ENCODE assay signal across 8 mouse cellular contexts in the genomic region with DNA sequence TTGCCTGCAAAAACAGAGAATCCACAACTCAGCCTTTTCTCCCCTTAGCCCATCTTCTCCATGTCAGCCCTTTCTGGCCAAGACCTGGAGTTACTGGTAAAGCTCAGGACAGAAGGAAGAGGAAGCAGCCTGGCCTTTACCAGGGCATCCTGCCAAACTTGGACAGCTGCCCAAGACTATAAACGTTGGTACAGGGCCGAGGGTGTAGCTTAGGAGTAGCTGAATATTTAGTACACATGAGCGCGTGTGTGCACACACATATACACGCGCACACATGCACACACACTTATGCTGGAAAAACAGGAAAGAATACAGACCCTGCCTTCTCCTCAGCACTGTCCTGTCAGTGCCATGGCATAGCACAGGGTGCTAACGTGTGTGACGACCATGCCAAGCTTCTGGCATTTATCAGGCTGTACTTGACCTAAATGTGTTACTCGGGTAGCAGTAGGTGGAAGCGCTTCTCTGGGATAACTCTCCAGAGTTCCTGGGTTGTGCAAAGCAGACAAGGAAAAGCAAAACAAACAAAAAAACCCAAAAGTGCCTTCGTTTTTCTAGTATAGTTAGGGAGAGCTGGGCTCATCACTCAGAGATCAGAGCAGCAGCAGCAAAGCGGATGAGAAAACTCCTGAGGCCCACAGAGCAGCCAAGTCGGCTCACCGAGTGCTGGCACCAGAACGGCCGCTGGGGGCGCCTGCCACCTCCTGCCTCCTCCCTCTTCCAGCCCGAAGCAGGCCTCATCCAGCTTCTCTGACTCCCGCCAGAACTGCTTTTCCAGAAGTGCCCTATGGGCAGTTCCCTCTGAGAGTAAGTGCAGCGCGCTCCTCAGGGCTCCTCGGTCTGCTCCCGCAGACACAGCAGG. TPM values are rescaled to one million over a fixed set of nuclear protein-coding genes. Genes with fewer than 3 reads are reported as not detected.
DNase-seq lines count a peak whose midpoint lies in the region; ATAC-seq and TF ChIP-seq lines count a peak whose summit lies in the region.

No protein-coding gene starts in this region.

- H3K4me3 ChIP-seq in forebrain, embryonic 12.5 days (replicated peaks): no peak overlapping the region
- H3K4me3 ChIP-seq in heart, embryonic 16.5 days (ENCODE audit: low read length): peak overlapping the region; percentile 18
- H3K4me3 ChIP-seq in liver, embryonic 15.5 days (replicated peaks): no peak overlapping the region
- H3K4me3 ChIP-seq in neural tube, embryonic 12.5 days: no peak overlapping the region
- H3K4me3 ChIP-seq in testis, adult 2 months (ENCODE audit: control insufficient read depth, low read depth, low read length): no peak overlapping the region

- peaks cover 72% of the 10 kb centered on the region for H3K4me1 ChIP-seq in forebrain, embryonic 12.5 days
- peaks cover 85% of the 10 kb centered on the region for H3K4me1 ChIP-seq in heart, embryonic 16.5 days (ENCODE audit: control insufficient read depth, insufficient read depth, low read length)
- peaks cover 74% of the 10 kb centered on the region for H3K4me1 ChIP-seq in liver, embryonic 15.5 days (replicated peaks)
- H3K4me1 ChIP-seq in neural tube, embryonic 12.5 days: peaks cover 76% of the 10 kb centered on the region
- peaks cover 13% of the 10 kb centered on the region for H3K4me1 ChIP-seq in testis, adult 2 months (ENCODE audit: control insufficient read depth, insufficient read depth, low read length)

- TF ChIP-seq POLR2A in testis, adult 2 months (IDR thresholded peaks at IDR 0.05; ENCODE audit: control insufficient read depth, low read depth, low read length): no peak

- TF ChIP-seq CTCF in testis, adult 2 months (IDR thresholded peaks at IDR 0.05; ENCODE audit: control insufficient read depth, insufficient read depth, insufficient replicate concordance, low read depth, low read length): peak; percentile 58; the same call in 1 of the 2 replicates

- peak overlapping the region; percentile 73 for H3K27ac ChIP-seq in forebrain, embryonic 12.5 days
- H3K27ac ChIP-seq in heart, embryonic 16.5 days (ENCODE audit: low read length): peak overlapping the region; percentile 99
- peak overlapping the region; percentile 21; the same call in 1 of the 2 replicates for H3K27ac ChIP-seq in liver, embryonic 15.5 days (replicated peaks)
- H3K27ac ChIP-seq in neural tube, embryonic 12.5 days: peak overlapping the region; percentile 59; the same call in 1 of the 2 replicates
- peak overlapping the region; percentile 26 for H3K27ac ChIP-seq in testis, adult 2 months (ENCODE audit: control insufficient read depth, insufficient read depth, low read depth, low read length)

- ATAC-seq in CD4-positive, CD25-positive, alpha-beta regulatory T cell, adult 4 months: peak; percentile 55
- peak; percentile 22; the same call in 1 of the 2 replicates for ATAC-seq in forebrain, embryonic 12.5 days (ENCODE audit: low FRiP score)
- ATAC-seq in heart, embryonic 16.5 days (replicated peaks; ENCODE audit: extremely low read depth, insufficient read depth, low FRiP score): peak; percentile 18
- no peak for ATAC-seq in liver, embryonic 15.5 days (ENCODE audit: insufficient read depth)
- ATAC-seq in neural tube, embryonic 12.5 days (ENCODE audit: low FRiP score, low read depth): no peak

- DNase-seq in c-Kit-positive CD71-positive TER-119-positive erythroid progenitor cells, embryonic 14.5 days (ENCODE audit: low spot score): peak; percentile 18
- DNase-seq in kidney, postnatal 25 days: peak; percentile 95

- H3K9ac ChIP-seq in forebrain, embryonic 12.5 days: no peak overlapping the region
- peak overlapping the region; percentile 70 for H3K9ac ChIP-seq in heart, embryonic 16.5 days (ENCODE audit: low read length)
- no peak overlapping the region for H3K9ac ChIP-seq in liver, embryonic 15.5 days
- peak overlapping the region; percentile 33; the same call in 1 of the 2 replicates for H3K9ac ChIP-seq in neural tube, embryonic 12.5 days

- WGBS in forebrain, embryonic 12.5 days: 24% methylated on average over 23 of the region's 23 CpGs
- WGBS in heart, embryonic 16.5 days: 16% methylated on average over 23 of the region's 23 CpGs
- WGBS in liver, embryonic 15.5 days (ENCODE audit: insufficient replicate concordance): 30% methylated on average over 23 of the region's 23 CpGs
- WGBS in neural tube, embryonic 12.5 days: 26% methylated on average over 23 of the region's 23 CpGs

- H3K4me2 ChIP-seq in forebrain, embryonic 12.5 days: peak overlapping the region; percentile 52
- H3K4me2 ChIP-seq in heart, embryonic 16.5 days (ENCODE audit: low read depth, low read length): peak overlapping the region; percentile 87
- no peak overlapping the region for H3K4me2 ChIP-seq in liver, embryonic 15.5 days
- H3K4me2 ChIP-seq in neural tube, embryonic 12.5 days (replicated peaks): peak overlapping the region; percentile 96

- no peaks in the 10 kb centered on the region for H3K36me3 ChIP-seq in forebrain, embryonic 12.5 days (replicated peaks)
- no peaks in the 10 kb centered on the region for H3K36me3 ChIP-seq in heart, embryonic 16.5 days (ENCODE audit: control insufficient read depth, insufficient read depth)
- no peaks in the 10 kb centered on the region for H3K36me3 ChIP-seq in liver, embryonic 15.5 days (replicated peaks)
- H3K36me3 ChIP-seq in neural tube, embryonic 12.5 days: no peaks in the 10 kb centered on the region
- no peaks in the 10 kb centered on the region for H3K36me3 ChIP-seq in testis, adult 2 months (ENCODE audit: control insufficient read depth, insufficient read depth, low read length)

- H3K9me3 ChIP-seq in forebrain, embryonic 12.5 days: no peaks in the 10 kb centered on the region
- H3K9me3 ChIP-seq in heart, embryonic 16.5 days (replicated peaks; ENCODE audit: control insufficient read depth, low read length): no peaks in the 10 kb centered on the region
- no peaks in the 10 kb centered on the region for H3K9me3 ChIP-seq in liver, embryonic 15.5 days (replicated peaks)
- H3K9me3 ChIP-seq in neural tube, embryonic 12.5 days: no peaks in the 10 kb centered on the region

- peaks cover 36% of the 10 kb centered on the region for H3K27me3 ChIP-seq in forebrain, embryonic 12.5 days
- no peaks in the 10 kb centered on the region for H3K27me3 ChIP-seq in heart, embryonic 16.5 days (ENCODE audit: control insufficient read depth, insufficient read depth, low read length)
- peaks cover 44% of the 10 kb centered on the region for H3K27me3 ChIP-seq in liver, embryonic 15.5 days
- no peaks in the 10 kb centered on the region for H3K27me3 ChIP-seq in neural tube, embryonic 12.5 days (replicated peaks)
- no peaks in the 10 kb centered on the region for H3K27me3 ChIP-seq in testis, adult 2 months (ENCODE audit: control insufficient read depth, insufficient read depth, low read length)

RNA-seq across cellular contexts. Expression of gene Bmf, which starts 4.0 kb away (rescaled TPM):
- 1 to 10 TPM; 1.3 to 4.2 TPM for polyA plus RNA-seq in CD4-positive, CD25-positive, alpha-beta regulatory T cell, adult 4 months (2017; shearing (Covaris generic))
- 2.2 and 3.0 TPM in 2 replicates for polyA plus RNA-seq in forebrain, embryonic 12.5 days (2016; fragmentation: Nextera tagmentation; extraction: Ambion mirVana)
- polyA plus RNA-seq in heart, embryonic 16.5 days (2015; fragmentation: Nextera tagmentation; extraction: Ambion mirVana): 1.4 and 1.8 TPM in 2 replicates
- 0.30 and 0.39 TPM in 2 replicates for polyA plus RNA-seq in liver, embryonic 15.5 days (2015; fragmentation: Nextera tagmentation; extraction: Ambion mirVana)
- polyA plus RNA-seq in neural tube, embryonic 12.5 days (2016; fragmentation: Nextera tagmentation; extraction: Ambion mirVana): 5.6 and 7.5 TPM in 2 replicates
- polyA plus RNA-seq in testis, adult 2 months (2012; rRNA removed): 0.84 and 0.88 TPM in 2 replicates

RNA-seq across cellular contexts. Expression of gene Bub1b, which starts 52.5 kb away (rescaled TPM):
- 10 to 100 TPM in 1 of 2 experiments, 1 to 10 TPM in 1; 3.0 to 11.1 TPM for polyA plus RNA-seq in CD4-positive, CD25-positive, alpha-beta regulatory T cell, adult 4 months (2017; shearing (Covaris generic))
- polyA plus RNA-seq in forebrain, embryonic 12.5 days (2016; fragmentation: Nextera tagmentation; extraction: Ambion mirVana): 112 and 126 TPM in 2 replicates
- polyA plus RNA-seq in heart, embryonic 16.5 days (2015; fragmentation: Nextera tagmentation; extraction: Ambion mirVana): 74.8 and 78.4 TPM in 2 replicates
- polyA plus RNA-seq in liver, embryonic 15.5 days (2015; fragmentation: Nextera tagmentation; extraction: Ambion mirVana): 43.6 and 47.1 TPM in 2 replicates
- polyA plus RNA-seq in neural tube, embryonic 12.5 days (2016; fragmentation: Nextera tagmentation; extraction: Ambion mirVana): 62.9 and 63.6 TPM in 2 replicates
- polyA plus RNA-seq in testis, adult 2 months (2012; rRNA removed): 18.4 and 20.0 TPM in 2 replicates

Comparison
In these comparisons a context has a peak if more than half of its experiments do, and no peak if none do; other contexts are left out.
1. ATAC-seq: peak in CD4-positive, CD25-positive, alpha-beta regulatory T cell, adult 4 months (single experiment), forebrain, embryonic 12.5 days (single experiment) and heart, embryonic 16.5 days (single experiment); none in liver, embryonic 15.5 days (single experiment) and neural tube, embryonic 12.5 days (single experiment).
2. H3K27ac ChIP-seq: peak in every context shown above with its lines; median percentile 99 in heart, embryonic 16.5 days; 73 in forebrain, embryonic 12.5 days; 59 in neural tube, embryonic 12.5 days; 26 in testis, adult 2 months; 21 in liver, embryonic 15.5 days.
3. H3K9ac ChIP-seq: peak in heart, embryonic 16.5 days (single experiment) and neural tube, embryonic 12.5 days (single experiment); none in forebrain, embryonic 12.5 days (single experiment) and liver, embryonic 15.5 days (single experiment).